9 mouse cellular contexts compared by ENCODE assay signal in genomic region chr2:158204114-158204513, GRCm38 (mm10). TPM values are rescaled to one million over a fixed set of nuclear protein-coding genes. Genes with fewer than 3 reads are reported as not detected.
DNase-seq lines count a peak whose midpoint lies in the region; ATAC-seq and TF ChIP-seq lines count a peak whose summit lies in the region.
"Had no signal": no experiment of that assay in that cellular context is flagged by ENCODE, and none has a peak within 500 bp of the region (broad histone marks: within the 10 kb centered on the region; RNA-seq: fewer than 3 reads in every experiment).

No protein-coding gene starts in this region.

- no peaks in the 10 kb centered on the region for H3K9me3 ChIP-seq in kidney, postnatal 0 days (replicated peaks; ENCODE audit: low read length)
- H3K9me3 ChIP-seq in liver, embryonic 16.5 days (replicated peaks; ENCODE audit: control insufficient read depth, low read length), result no peaks in the 10 kb centered on the region
- H3K9me3 ChIP-seq: embryonic facial prominence, embryonic 12.5 days had no signal

- no peak; the same call in 1 of the 2 replicates for ATAC-seq in kidney, postnatal 0 days (replicated peaks; ENCODE audit: low FRiP score, low read depth)
- ATAC-seq in liver, embryonic 16.5 days (ENCODE audit: low read depth), result peak; percentile 38; the same call in 1 of the 2 replicates

- H3K9ac ChIP-seq in kidney, postnatal 0 days (ENCODE audit: low read depth, low read length), result no peak overlapping the region
- H3K9ac ChIP-seq in liver, embryonic 16.5 days (ENCODE audit: low read depth, low read length), result no peak overlapping the region
- H3K9ac ChIP-seq: embryonic facial prominence, embryonic 12.5 days had no signal

- H3K4me1 ChIP-seq in kidney, postnatal 0 days (replicated peaks; ENCODE audit: insufficient read depth, low read length), result no peaks in the 10 kb centered on the region
- H3K4me1 ChIP-seq in liver, embryonic 16.5 days (ENCODE audit: control insufficient read depth, low read depth, low read length), result no peaks in the 10 kb centered on the region; the same call in 1 of the 2 replicates
- H3K4me1 ChIP-seq: embryonic facial prominence, embryonic 12.5 days had no signal

- intact Hi-C loops in gastrocnemius, postnatal 14 days (cut with DNase I; ENCODE audit: low total_unique reads), result loop anchor here (5.0 to 10.0 kb wide), 3 partner anchors 137 to 599 kb away; no protein-coding TSS in a partner anchor

- 5% methylated on average over 7 of the region's 7 CpGs for whole genome bisulfite sequencing in kidney, postnatal 0 days
- WGBS in liver, embryonic 16.5 days (ENCODE audit: insufficient replicate concordance), result 6% methylated on average over 7 of the region's 7 CpGs

- no peaks in the 10 kb centered on the region for H3K27me3 ChIP-seq in kidney, postnatal 0 days (ENCODE audit: insufficient read depth, low read length)
- no peaks in the 10 kb centered on the region for H3K27me3 ChIP-seq in liver, embryonic 16.5 days (ENCODE audit: control insufficient read depth, insufficient read depth, low read depth, low read length)
- H3K27me3 ChIP-seq: embryonic facial prominence, embryonic 12.5 days had no signal

- no peak overlapping the region for H3K27ac ChIP-seq in kidney, postnatal 0 days
- no peak overlapping the region for H3K27ac ChIP-seq in liver, embryonic 16.5 days (ENCODE audit: low read length)
- H3K27ac ChIP-seq: embryonic facial prominence, embryonic 12.5 days had no signal

- DNase-seq in A20 (ENCODE audit: low read depth, low spot score) (peak; percentile 61), adipocyte (ENCODE audit: low spot score) (peak; percentile 79)
- peak; percentile 81 to 88 for DNase-seq in cerebellum, postnatal 4 days (ENCODE audit: low spot score in 2 of 2)
- DNase-seq in gastrocnemius, postnatal 14 days, result peak; percentile 78
- peak; percentile 78 for DNase-seq in kidney, postnatal 0 days (ENCODE audit: low spot score)
- peak; percentile 32 for DNase-seq in ovary, adult 18-20 months (ENCODE audit: low spot score)
- DNase-seq in thymus, adult 18-20 months, result peak; percentile 29 to 33

- no peak overlapping the region for H3K4me3 ChIP-seq in kidney, postnatal 0 days (replicated peaks; ENCODE audit: low read depth, low read length)
- no peak overlapping the region for H3K4me3 ChIP-seq in liver, embryonic 16.5 days (ENCODE audit: low read depth, low read length)
- H3K4me3 ChIP-seq: embryonic facial prominence, embryonic 12.5 days had no signal

- H3K36me3 ChIP-seq in kidney, postnatal 0 days (ENCODE audit: insufficient read depth, low read length), result no peaks in the 10 kb centered on the region
- H3K36me3 ChIP-seq in liver, embryonic 16.5 days (ENCODE audit: control insufficient read depth, insufficient read depth), result no peaks in the 10 kb centered on the region

- H3K4me2 ChIP-seq in kidney, postnatal 0 days (ENCODE audit: low read length), result no peak overlapping the region
- no peak overlapping the region for H3K4me2 ChIP-seq in liver, embryonic 16.5 days (ENCODE audit: low read depth, low read length)
- H3K4me2 ChIP-seq: embryonic facial prominence, embryonic 12.5 days had no signal

- TF ChIP-seq CTCF in kidney, postnatal 0 days (IDR thresholded peaks at IDR 0.05; ENCODE audit: low read depth), result peak; percentile 99

RNA-seq across cellular contexts. Expression of gene D630003M21Rik, which starts 24.9 kb away (rescaled TPM):
- 1 to 10 TPM; 3.3 to 4.2 TPM for total RNA-seq in gastrocnemius, postnatal 14 days (2021)
- 4.0 and 4.7 TPM in 2 replicates for polyA plus RNA-seq in kidney, postnatal 0 days (2015; fragmentation: Nextera tagmentation; extraction: Ambion mirVana)
- 0.69 and 0.78 TPM in 2 replicates for polyA plus RNA-seq in liver, embryonic 16.5 days (2015; fragmentation: Nextera tagmentation; extraction: Ambion mirVana)

RNA-seq across cellular contexts. Expression of gene Bpi, which starts 53.8 kb away (rescaled TPM):
- total RNA-seq in gastrocnemius, postnatal 14 days (2021), result not detected
- 0.08 and 0.12 TPM in 2 replicates for polyA plus RNA-seq in kidney, postnatal 0 days (2015; fragmentation: Nextera tagmentation; extraction: Ambion mirVana)
- not detected in 2 replicates for polyA plus RNA-seq in liver, embryonic 16.5 days (2015; fragmentation: Nextera tagmentation; extraction: Ambion mirVana)
- polyA plus RNA-seq: embryonic facial prominence, embryonic 12.5 days had no signal

RNA-seq across cellular contexts. Expression of gene Tgm2, which starts 57.9 kb away (rescaled TPM):
- 10 to 100 TPM; 48.4 to 50.2 TPM for total RNA-seq in gastrocnemius, postnatal 14 days (2021)
- polyA plus RNA-seq in kidney, postnatal 0 days (2015; fragmentation: Nextera tagmentation; extraction: Ambion mirVana), result 26.9 and 31.7 TPM in 2 replicates
- 66.2 and 74.3 TPM in 2 replicates for polyA plus RNA-seq in liver, embryonic 16.5 days (2015; fragmentation: Nextera tagmentation; extraction: Ambion mirVana)

Comparison
In these comparisons a context has a peak if more than half of its experiments do, and no peak if none do; other contexts are left out.
1. DNase-seq: peak in every context shown above with its lines; median percentile 84 in cerebellum, postnatal 4 days; 79 in adipocyte; 78 in gastrocnemius, postnatal 14 days; 78 in kidney, postnatal 0 days; 61 in A20; 32 in ovary, adult 18-20 months; 31 in thymus, adult 18-20 months.